Mouse (Mus musculus): ENCODE results near the gene Dysf.

DNA sequence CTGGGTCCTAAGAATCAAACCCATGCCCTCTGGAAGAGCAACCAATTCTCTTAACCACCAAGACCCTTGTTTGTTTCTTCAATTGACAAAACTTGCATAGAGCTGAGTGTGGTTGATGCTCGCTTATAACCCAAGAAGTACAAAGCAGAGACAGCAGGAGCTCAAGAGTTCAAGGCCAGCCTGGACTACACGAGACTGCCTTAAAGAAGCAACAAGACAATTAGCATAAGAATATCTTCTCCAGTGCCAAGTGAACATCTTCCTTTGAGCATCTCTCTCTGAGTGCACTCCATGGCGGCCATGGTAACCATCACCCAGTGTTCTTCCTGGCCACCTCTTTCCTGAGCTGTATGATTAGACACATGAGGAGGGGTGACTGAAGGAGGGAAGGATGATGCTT lies 17.2 kb downstream of the Dysf start:
- TF ChIP-seq MAFK (IDR thresholded peaks at IDR 0.05; ENCODE audit: insufficient read depth, low read depth, low read length) (no peak), CHD2 (IDR thresholded peaks at IDR 0.05; ENCODE audit: low read depth, low read length) (no peak), HCFC1 (IDR thresholded peaks at IDR 0.05; ENCODE audit: borderline replicate concordance, insufficient read depth, low read length) (no peak), ZC3H11A (IDR thresholded peaks at IDR 0.05; ENCODE audit: borderline replicate concordance, low read depth, low read length) (no peak), ZNF384 (IDR thresholded peaks at IDR 0.05; ENCODE audit: low read depth, low read length) (no peak)
